Mouse (Mus musculus): Measurements from ENCODE around the gene Fam78a. TPM values are rescaled to one million over a fixed set of nuclear protein-coding genes. Genes with fewer than 3 reads are reported as not detected.

Gene Fam78a
- polyA plus RNA-seq (2015; fragmentation: Nextera tagmentation; extraction: Ambion mirVana): 1.6 and 2.3 TPM in 2 replicates

GRCm38 (mm10) chr2:32084111-32084871, at the start of gene Fam78a:
TSS of gene Fam78a (minus strand) at chr2:32084857.
- ATAC-seq (replicated peaks; ENCODE audit: low FRiP score): peak; percentile 52
- Histone ChIP-seq H3K4me1 (peaks cover 31% of the 10 kb centered on the region), H3K27ac (no peak within 1 kb of the TSS; the same call in 1 of the 2 replicates), H3K9me3 (replicated peaks) (no peaks in the 10 kb centered on the region), H3K27me3 (peaks cover 86% of the 10 kb centered on the region), H3K9ac (peak within 1 kb of the TSS; percentile 59), H3K4me2 (peak within 1 kb of the TSS; percentile 98), H3K4me3 (replicated peaks) (peak within 1 kb of the TSS; percentile 69), H3K36me3 (no peaks in the 10 kb centered on the region)
- WGBS: 1% methylated on average over 68 of the region's 68 CpGs

DNA sequence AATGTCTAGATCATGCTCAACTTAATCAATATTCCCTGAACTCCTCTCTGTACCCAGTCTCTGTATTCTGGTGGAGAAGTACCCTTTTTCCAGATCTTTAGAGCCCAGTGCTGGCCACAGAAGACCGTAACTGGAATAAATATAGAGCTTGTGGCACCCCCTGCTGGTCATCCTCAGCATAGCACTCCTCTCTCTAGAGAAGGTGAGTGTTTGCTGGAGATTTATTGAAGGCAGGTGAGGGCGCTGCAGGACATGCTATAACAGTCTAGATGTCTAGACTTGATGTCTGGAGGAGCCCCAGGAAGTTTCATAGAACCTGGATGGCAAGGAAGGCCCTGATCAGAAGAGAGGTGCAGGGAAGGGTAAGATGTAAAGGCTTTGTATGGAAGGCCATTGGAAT, 49.4 kb upstream of the Fam78a start:
- no peak for ATAC-seq (replicated peaks; ENCODE audit: low FRiP score)
- no peak overlapping the region for H3K27ac ChIP-seq
- H3K4me2 ChIP-seq: no peak overlapping the region
- H3K4me3 ChIP-seq (replicated peaks): no peak overlapping the region
- no peak overlapping the region for H3K9ac ChIP-seq
- no peaks in the 10 kb centered on the region for H3K9me3 ChIP-seq (replicated peaks)
- peaks cover 21% of the 10 kb centered on the region for H3K4me1 ChIP-seq
- 0 out of 2 replicates have a peak, but pooled peaks cover 2% of the 10 kb centered on the region for H3K27me3 ChIP-seq
- H3K36me3 ChIP-seq: no peaks in the 10 kb centered on the region
- WGBS: 4% methylated on average over 2 of the region's 2 CpGs

GRCm38 (mm10) chr2:32132567-32132992, 47.9 kb upstream of the Fam78a start:
- Histone ChIP-seq H3K27me3 (0 out of 2 replicates have a peak, but pooled peaks cover 2% of the 10 kb centered on the region), H3K27ac (no peak overlapping the region), H3K4me2 (peak overlapping the region; percentile 36), H3K36me3 (no peaks in the 10 kb centered on the region), H3K9ac (no peak overlapping the region), H3K4me1 (peaks cover 26% of the 10 kb centered on the region), H3K4me3 (replicated peaks) (peak overlapping the region; percentile 10; the same call in 1 of the 2 replicates), H3K9me3 (replicated peaks) (no peaks in the 10 kb centered on the region)
- ATAC-seq (replicated peaks; ENCODE audit: low FRiP score): no peak
- WGBS: 6% methylated on average over 12 of the region's 12 CpGs

DNA sequence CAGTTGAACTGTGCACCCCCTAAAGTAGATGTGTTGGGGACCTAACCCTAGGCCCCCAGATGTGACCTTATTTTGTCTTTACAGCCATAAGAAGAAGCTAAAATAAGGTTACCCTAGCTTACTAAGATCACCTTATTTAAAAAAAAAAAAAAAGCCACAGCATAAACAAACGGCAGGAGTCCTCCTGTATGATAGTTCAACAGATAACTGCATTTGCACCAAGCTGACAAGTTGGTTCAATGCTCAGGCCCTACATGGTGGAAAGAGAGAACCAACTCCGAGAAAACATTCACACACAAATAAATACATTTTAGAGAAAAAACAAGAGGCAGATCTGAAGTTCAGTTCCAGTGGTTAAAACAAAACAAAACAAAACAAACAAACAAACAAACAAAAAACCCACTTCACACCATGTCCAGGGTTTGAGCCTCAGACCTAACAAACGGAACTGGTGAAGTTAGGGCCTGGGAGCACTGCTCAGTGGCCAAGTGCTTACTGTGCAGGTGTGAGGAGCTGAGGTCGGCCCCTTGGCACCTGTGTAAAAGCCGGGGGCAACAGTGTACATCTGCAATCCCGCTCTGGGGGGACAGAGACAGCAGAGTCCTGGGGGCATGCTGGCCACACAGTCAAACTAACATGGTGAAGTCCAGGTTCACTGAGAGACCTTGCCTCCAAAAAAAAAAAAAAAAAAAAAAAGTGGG, 47.4 kb upstream of the Fam78a start:
- Histone ChIP-seq H3K4me1 (peaks cover 20% of the 10 kb centered on the region), H3K36me3 (no peaks in the 10 kb centered on the region), H3K4me2 (peak overlapping the region; percentile 36; the same call in 1 of the 2 replicates), H3K4me3 (replicated peaks) (no peak overlapping the region), H3K27me3 (0 out of 2 replicates have a peak, but pooled peaks cover 2% of the 10 kb centered on the region), H3K9ac (no peak overlapping the region), H3K9me3 (replicated peaks) (no peaks in the 10 kb centered on the region), H3K27ac (no peak overlapping the region)
- no peak for ATAC-seq (replicated peaks; ENCODE audit: low FRiP score)
- 57% methylated on average over 6 of the region's 6 CpGs for WGBS

GRCm38 (mm10) chr2:32131205-32131834, 46.7 kb upstream of the Fam78a start:
- H3K4me2 ChIP-seq: no peak overlapping the region
- no peak overlapping the region for H3K9ac ChIP-seq
- H3K36me3 ChIP-seq: no peaks in the 10 kb centered on the region
- H3K27ac ChIP-seq: no peak overlapping the region
- ATAC-seq (replicated peaks; ENCODE audit: low FRiP score): no peak
- no peaks in the 10 kb centered on the region for H3K9me3 ChIP-seq (replicated peaks)
- 75% methylated on average over 9 of the region's 9 CpGs for WGBS
- 0 out of 2 replicates have a peak, but pooled peaks cover 2% of the 10 kb centered on the region for H3K27me3 ChIP-seq
- H3K4me3 ChIP-seq (replicated peaks): no peak overlapping the region
- H3K4me1 ChIP-seq: peaks cover 16% of the 10 kb centered on the region; the same call in 1 of the 2 replicates

GRCm38 (mm10) chr2:32130435-32130834, 45.8 kb upstream of the Fam78a start:
- Histone ChIP-seq H3K27me3 (0 out of 2 replicates have a peak, but pooled peaks cover 2% of the 10 kb centered on the region), H3K9me3 (replicated peaks) (no peaks in the 10 kb centered on the region), H3K4me1 (peaks cover 16% of the 10 kb centered on the region; the same call in 1 of the 2 replicates), H3K4me3 (replicated peaks) (no peak overlapping the region), H3K4me2 (no peak overlapping the region), H3K9ac (no peak overlapping the region), H3K36me3 (no peaks in the 10 kb centered on the region), H3K27ac (no peak overlapping the region)
- WGBS: 32% methylated on average over 6 of the region's 6 CpGs
- ATAC-seq (replicated peaks; ENCODE audit: low FRiP score): no peak

DNA sequence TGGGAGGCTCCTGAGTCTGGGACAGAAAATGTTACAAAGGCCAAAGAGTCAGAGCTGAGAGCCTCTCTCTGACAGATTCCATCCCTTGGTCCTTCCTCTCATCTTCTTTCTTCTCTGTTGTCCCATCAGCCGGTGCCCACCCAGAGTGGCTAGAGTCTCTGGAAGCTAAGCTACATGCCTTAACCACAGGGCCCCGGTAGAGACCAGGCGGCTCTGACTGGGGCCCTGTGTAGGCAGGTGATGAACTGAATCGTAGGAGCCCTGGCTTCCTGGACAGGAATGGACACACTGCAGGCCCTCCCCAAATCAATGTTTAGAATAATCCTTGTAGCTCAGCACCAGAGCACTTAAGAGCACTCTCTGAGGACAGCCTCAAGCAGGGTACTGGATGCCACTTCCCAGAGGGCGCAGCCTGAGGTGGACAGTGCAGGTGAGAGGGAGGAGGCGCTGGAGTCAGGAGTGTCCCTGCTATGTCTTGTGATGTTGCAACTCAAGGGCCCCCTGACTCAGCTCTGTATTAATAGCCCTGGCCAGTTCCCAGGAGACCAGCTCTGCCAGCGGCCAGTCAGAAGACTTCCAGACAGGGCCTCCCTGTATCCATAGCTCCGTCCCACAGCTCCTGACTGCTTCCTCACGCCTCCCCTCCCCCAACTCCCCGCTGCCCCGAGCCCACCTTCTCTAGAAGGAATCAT, 44.9 kb upstream of the Fam78a start:
- no peaks in the 10 kb centered on the region for H3K36me3 ChIP-seq
- H3K9ac ChIP-seq: no peak overlapping the region
- no peak for ATAC-seq (replicated peaks; ENCODE audit: low FRiP score)
- H3K4me2 ChIP-seq: no peak overlapping the region
- H3K27me3 ChIP-seq: 0 out of 2 replicates have a peak, but pooled peaks cover 2% of the 10 kb centered on the region
- WGBS: 53% methylated on average over 11 of the region's 11 CpGs
- H3K27ac ChIP-seq: no peak overlapping the region
- no peak overlapping the region for H3K4me3 ChIP-seq (replicated peaks)
- peaks cover 16% of the 10 kb centered on the region; the same call in 1 of the 2 replicates for H3K4me1 ChIP-seq
- no peaks in the 10 kb centered on the region for H3K9me3 ChIP-seq (replicated peaks)

DNA sequence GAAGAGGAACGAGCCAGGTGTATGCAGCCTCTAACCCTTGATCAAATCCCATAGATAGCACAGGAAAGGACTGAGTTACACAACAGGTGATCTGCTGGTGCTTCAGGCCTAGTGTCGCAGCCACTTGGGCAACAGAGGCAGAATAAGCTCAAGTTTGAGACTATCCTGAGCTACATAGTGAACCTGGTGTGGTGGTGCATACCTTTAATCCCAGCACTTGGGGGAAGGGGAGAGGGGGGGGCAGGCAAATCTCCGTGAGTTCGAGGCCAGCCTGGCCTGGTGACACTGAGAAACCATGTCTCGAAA, 43.8 kb upstream of the Fam78a start:
- Histone ChIP-seq H3K9me3 (replicated peaks) (no peaks in the 10 kb centered on the region), H3K9ac (no peak overlapping the region), H3K36me3 (no peaks in the 10 kb centered on the region), H3K27me3 (0 out of 2 replicates have a peak, but pooled peaks cover 2% of the 10 kb centered on the region), H3K27ac (no peak overlapping the region), H3K4me3 (replicated peaks) (no peak overlapping the region), H3K4me2 (no peak overlapping the region), H3K4me1 (peaks cover 16% of the 10 kb centered on the region; the same call in 1 of the 2 replicates)
- ATAC-seq (replicated peaks; ENCODE audit: low FRiP score): peak; percentile 7; the same call in 1 of the 2 replicates
- WGBS: 91% methylated on average over 5 of the region's 5 CpGs

DNA sequence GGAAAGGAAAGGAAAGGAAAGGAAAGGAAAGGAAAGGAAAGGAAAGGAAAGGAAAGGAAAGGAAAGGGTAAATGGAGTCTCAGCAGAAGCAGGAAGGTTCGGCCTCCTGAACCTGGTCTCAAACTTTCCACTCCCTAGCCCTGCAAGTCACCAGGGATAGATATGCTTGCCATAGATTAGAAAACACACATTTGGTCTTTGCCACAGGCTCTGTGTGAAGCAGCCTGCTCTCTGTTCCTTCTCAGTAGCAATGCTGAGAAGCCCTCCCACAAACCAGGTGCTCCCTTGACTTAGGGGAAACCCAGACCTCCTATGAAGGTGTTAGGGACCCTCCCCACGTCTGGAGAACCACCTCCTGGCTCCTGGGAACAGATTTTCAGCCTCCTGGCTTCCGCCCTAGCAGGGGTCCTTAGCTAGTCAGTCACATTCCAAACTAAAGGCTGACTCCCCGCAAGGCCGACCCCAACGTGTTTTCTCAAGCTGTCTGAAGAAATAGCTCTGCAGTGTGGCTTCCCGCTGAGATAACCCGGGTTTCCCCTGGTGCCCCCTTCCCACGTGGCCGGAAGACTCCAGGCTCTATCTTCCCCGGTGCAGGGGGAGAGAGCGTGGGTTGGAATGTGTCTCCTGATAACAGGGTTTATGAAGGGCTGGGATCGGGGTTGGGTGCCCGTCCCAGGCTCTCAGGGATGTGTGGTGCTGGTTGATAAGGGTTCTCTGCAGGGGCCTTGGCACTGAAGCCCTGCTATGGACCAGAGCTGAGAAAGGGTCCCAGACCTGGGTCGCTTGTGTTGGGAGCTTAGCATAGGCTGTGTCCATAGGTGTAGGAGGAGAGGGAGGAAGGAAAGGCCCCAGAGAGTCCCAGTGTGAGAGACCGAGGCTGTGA, 43.2 kb upstream of the Fam78a start:
- Histone ChIP-seq H3K36me3 (no peaks in the 10 kb centered on the region), H3K4me1 (peaks cover 16% of the 10 kb centered on the region; the same call in 1 of the 2 replicates), H3K9me3 (replicated peaks) (no peaks in the 10 kb centered on the region), H3K27ac (no peak overlapping the region), H3K27me3 (0 out of 2 replicates have a peak, but pooled peaks cover 2% of the 10 kb centered on the region), H3K4me2 (no peak overlapping the region), H3K9ac (no peak overlapping the region), H3K4me3 (replicated peaks) (no peak overlapping the region)
- peak; percentile 83 for ATAC-seq (replicated peaks; ENCODE audit: low FRiP score)
- WGBS: 26% methylated on average over 16 of the region's 16 CpGs

DNA sequence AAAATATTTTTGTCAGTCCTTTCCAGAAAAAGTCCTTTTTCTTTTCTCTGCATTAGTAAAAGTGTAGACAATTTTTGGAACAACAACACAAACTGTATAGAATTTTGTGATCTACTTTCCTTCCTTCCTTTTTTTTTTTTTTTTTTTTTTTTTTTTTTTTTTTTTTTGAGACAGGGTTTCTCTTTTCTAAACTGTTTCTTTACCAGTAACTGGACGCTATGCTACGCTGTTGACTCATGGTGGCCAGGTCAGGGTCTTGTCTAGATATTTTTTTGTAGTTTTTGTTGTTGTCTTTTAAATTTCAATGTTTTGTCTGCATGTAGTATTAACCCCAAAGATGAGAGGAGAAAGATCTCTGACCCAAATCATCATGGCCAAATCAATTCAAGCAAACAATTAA, 37.1 kb upstream of the Fam78a start:
- no peak overlapping the region for H3K4me3 ChIP-seq (replicated peaks)
- H3K27me3 ChIP-seq: no peaks in the 10 kb centered on the region
- no peaks in the 10 kb centered on the region for H3K36me3 ChIP-seq
- ATAC-seq (replicated peaks; ENCODE audit: low FRiP score): no peak
- 61% methylated on average over 2 of the region's 2 CpGs for WGBS
- no peak overlapping the region for H3K9ac ChIP-seq
- H3K4me1 ChIP-seq: peaks cover 11% of the 10 kb centered on the region; the same call in 1 of the 2 replicates
- H3K9me3 ChIP-seq (replicated peaks): no peaks in the 10 kb centered on the region
- H3K4me2 ChIP-seq: no peak overlapping the region
- no peak overlapping the region for H3K27ac ChIP-seq

DNA sequence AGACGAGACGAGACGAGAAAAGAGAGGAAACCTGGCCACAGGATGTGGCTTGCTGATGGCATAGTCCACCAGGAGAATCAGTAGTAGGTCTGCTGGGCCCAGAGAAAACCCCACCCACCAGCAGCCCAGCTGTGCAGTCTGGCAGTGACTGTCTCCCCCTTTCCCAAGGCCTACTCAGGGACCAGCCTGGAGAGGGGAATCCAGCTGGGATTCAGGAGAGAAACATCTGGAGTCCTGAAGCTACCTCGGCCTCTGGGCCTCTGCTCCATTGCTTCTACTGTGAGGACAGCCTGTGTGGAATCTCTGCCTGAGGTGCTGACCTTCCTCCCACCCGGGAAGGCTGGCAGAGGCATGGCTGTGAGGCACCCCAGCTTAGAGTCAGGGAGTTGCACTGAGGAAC, 36.5 kb upstream of the Fam78a start:
- H3K9ac ChIP-seq: no peak overlapping the region
- no peaks in the 10 kb centered on the region for H3K36me3 ChIP-seq
- no peaks in the 10 kb centered on the region for H3K27me3 ChIP-seq
- H3K9me3 ChIP-seq (replicated peaks): no peaks in the 10 kb centered on the region
- H3K4me2 ChIP-seq: no peak overlapping the region
- H3K4me1 ChIP-seq: peaks cover 11% of the 10 kb centered on the region; the same call in 1 of the 2 replicates
- no peak overlapping the region for H3K4me3 ChIP-seq (replicated peaks)
- no peak for ATAC-seq (replicated peaks; ENCODE audit: low FRiP score)
- H3K27ac ChIP-seq: no peak overlapping the region
- WGBS: 69% methylated on average over 5 of the region's 5 CpGs
